8 mouse cellular contexts compared by ENCODE assay signal in genomic region chr10:22212012-22212696, GRCm38 (mm10). TPM values are rescaled to one million over a fixed set of nuclear protein-coding genes. Genes with fewer than 3 reads are reported as not detected.
DNase-seq lines count a peak whose midpoint lies in the region; ATAC-seq lines count a peak whose summit lies in the region.
"Not testable (repeated sequence)": the region's sequence is repeated elsewhere in the genome, so short reads cannot be mapped to it uniquely, and the experiment has no call there.

No protein-coding gene starts in this region.

- intact Hi-C loops in left cerebral cortex, postnatal 14 days (cut with DNase I), result not testable (repeated sequence)

- H3K4me2 ChIP-seq in intestine, embryonic 14.5 days (ENCODE audit: low read length), result not testable (repeated sequence)

- 1% methylated on average over 7 of the region's 11 CpGs for WGBS in intestine, embryonic 14.5 days

- not testable (repeated sequence) for H3K4me1 ChIP-seq in intestine, embryonic 14.5 days (replicated peaks; ENCODE audit: control insufficient read depth, insufficient read depth, low read length)

- peak; percentile 49 for DNase-seq in adipocyte (ENCODE audit: low spot score)
- DNase-seq in embryo, embryonic 9.5 days (ENCODE audit: extremely low spot score), result peak; percentile 3
- DNase-seq in heart, adult 18-20 months, result peak; percentile 32 to 56
- DNase-seq in intestine, embryonic 14.5 days (ENCODE audit: low spot score), result not testable (repeated sequence)
- peak; percentile 17 to 26 for DNase-seq in left cerebral cortex, postnatal 14 days (ENCODE audit: low spot score in 2 of 2)
- DNase-seq in lung, postnatal 4 days, result peak; percentile 72 to 77
- peak; percentile 50 for DNase-seq in retina, embryonic 14.5 days (ENCODE audit: low spot score)
- peak; percentile 46 for DNase-seq in urinary bladder, postnatal 25 days (ENCODE audit: low spot score)

- H3K36me3 ChIP-seq in intestine, embryonic 14.5 days (ENCODE audit: control insufficient read depth, insufficient read depth, low read length), result not testable (repeated sequence)

- H3K9ac ChIP-seq in intestine, embryonic 14.5 days (ENCODE audit: low read length), result not testable (repeated sequence)

- peak; percentile 82 for ATAC-seq in intestine, embryonic 14.5 days (replicated peaks; ENCODE audit: low FRiP score, low TSS enrichment, low read depth)

- not testable (repeated sequence) for H3K9me3 ChIP-seq in intestine, embryonic 14.5 days (ENCODE audit: control insufficient read depth, low read length)

- H3K27me3 ChIP-seq in intestine, embryonic 14.5 days (replicated peaks; ENCODE audit: control insufficient read depth, insufficient read depth, low read length), result not testable (repeated sequence)

- H3K4me3 ChIP-seq in intestine, embryonic 14.5 days (ENCODE audit: low read depth, low read length), result not testable (repeated sequence)

- H3K27ac ChIP-seq in intestine, embryonic 14.5 days (ENCODE audit: low read depth), result not testable (repeated sequence)

RNA-seq across cellular contexts. Expression of gene H60b, which starts 53.8 kb away (rescaled TPM):
- total RNA-seq in heart, adult 18-20 months (2021), result not detected
- polyA plus RNA-seq in intestine, embryonic 14.5 days (2014; fragmentation: Nextera tagmentation; extraction: Ambion mirVana), result 0.28 and 0.55 TPM in 2 replicates
- under 1 TPM; 0.35 to 0.42 TPM for total RNA-seq in left cerebral cortex, postnatal 14 days (2021)

RNA-seq across cellular contexts. Expression of gene Raet1e, which starts 53.8 kb away (rescaled TPM):
- under 1 TPM in 1 of 2 experiments, not detected in 1; 0.39 TPM for total RNA-seq in heart, adult 18-20 months (2021)
- 4.7 and 6.6 TPM in 2 replicates for polyA plus RNA-seq in intestine, embryonic 14.5 days (2014; fragmentation: Nextera tagmentation; extraction: Ambion mirVana)
- not detected for total RNA-seq in left cerebral cortex, postnatal 14 days (2021)
